In the genomic region with DNA sequence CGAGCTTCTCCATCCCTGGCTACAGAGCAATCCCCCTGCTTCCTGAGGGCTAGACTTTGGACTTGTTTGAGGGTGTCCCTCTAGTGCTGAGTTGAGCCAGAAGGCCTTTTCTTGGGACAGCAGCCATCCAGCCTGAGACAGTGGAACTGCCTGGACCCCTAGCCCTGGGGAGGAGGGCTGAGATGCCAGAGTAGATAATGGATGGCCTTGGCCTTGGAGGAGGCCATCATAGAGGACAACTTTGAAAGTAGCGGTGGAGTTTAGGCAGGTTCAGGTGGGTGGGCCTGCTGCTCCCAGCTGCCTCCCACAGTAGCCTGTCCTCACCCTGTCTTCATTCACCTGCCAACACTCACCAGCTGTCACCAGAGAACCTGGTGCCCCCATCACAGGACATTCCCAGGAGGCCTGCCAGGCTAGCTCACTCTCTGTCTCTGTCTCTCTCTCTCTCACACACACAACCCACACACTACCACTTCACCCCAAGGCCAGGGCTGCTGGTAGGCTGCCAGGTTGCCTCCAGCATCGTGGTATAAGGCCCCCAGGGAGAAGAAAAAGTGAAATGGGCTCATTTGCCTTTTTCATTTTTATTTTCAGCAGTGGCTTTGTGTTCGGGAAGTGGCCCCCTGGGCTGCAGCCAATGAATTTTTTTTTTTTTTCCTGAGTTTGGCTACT, we compare ENCODE assay signal across 11 mouse cellular contexts. TPM values are rescaled to one million over a fixed set of nuclear protein-coding genes. Genes with fewer than 3 reads are reported as not detected.
A peak's percentile ranks its signal among the peaks of the same experiment; 100 is the strongest.
DNase-seq lines count a peak whose midpoint lies in the region; ATAC-seq and TF ChIP-seq lines count a peak whose summit lies in the region.
"Had no signal": no experiment of that assay in that cellular context is flagged by ENCODE, and none has a peak within 500 bp of the region (broad histone marks: within the 10 kb centered on the region; RNA-seq: fewer than 3 reads in every experiment).

No protein-coding gene starts in this region.

- peak; percentile 34 to 46 for DNase-seq in heart, adult 18-20 months
- no peak for DNase-seq in heart, postnatal 36 days
- DNase-seq in thymus, postnatal 4 days, result peak; percentile 35
- no peak for DNase-seq in thymus, postnatal 25 days
- DNase-seq in heart, postnatal 0 days (ENCODE audit: low spot score), result no peak
- no peak for DNase-seq in testis, postnatal 10 days (ENCODE audit: low spot score)
- no peak for DNase-seq in embryo, embryonic 10.5 days (ENCODE audit: low spot score)
- DNase-seq in retina, embryonic 14.5 days (ENCODE audit: low spot score), result no peak
- DNase-seq: cerebellum, postnatal 14 days; lung, postnatal 14 days had no signal

- intact Hi-C loops in heart, postnatal 36 days (cut with DNase I), result no loop called here

- peak overlapping the region; percentile 18; the same call in 1 of the 2 replicates for H3K27ac ChIP-seq in heart, postnatal 0 days (ENCODE audit: low read depth)
- H3K27ac ChIP-seq: neural tube, embryonic 12.5 days had no signal

- H3K36me3 ChIP-seq in heart, postnatal 0 days (replicated peaks; ENCODE audit: control insufficient read depth, insufficient read depth, low read length), result peaks cover 70% of the 10 kb centered on the region

- no peak overlapping the region for H3K4me2 ChIP-seq in heart, postnatal 0 days (ENCODE audit: low read depth, low read length)
- H3K4me2 ChIP-seq: neural tube, embryonic 12.5 days had no signal

- H3K9ac ChIP-seq in heart, postnatal 0 days (replicated peaks; ENCODE audit: low read depth, low read length), result no peak overlapping the region
- H3K9ac ChIP-seq: neural tube, embryonic 12.5 days had no signal

- peaks cover 71% of the 10 kb centered on the region for H3K4me1 ChIP-seq in heart, postnatal 0 days (ENCODE audit: control insufficient read depth, insufficient read depth)

- 40% methylated on average over 4 of the region's 4 CpGs for WGBS in heart, postnatal 0 days

- peak; percentile 19; the same call in 1 of the 2 replicates for ATAC-seq in heart, postnatal 0 days (ENCODE audit: insufficient read depth, low read depth)

- no peaks in the 10 kb centered on the region for H3K9me3 ChIP-seq in heart, postnatal 0 days (replicated peaks; ENCODE audit: control insufficient read depth, low read length)
- H3K9me3 ChIP-seq: neural tube, embryonic 12.5 days had no signal

- H3K27me3 ChIP-seq in heart, postnatal 0 days (ENCODE audit: control insufficient read depth, insufficient read depth, low read length), result no peaks in the 10 kb centered on the region
- H3K27me3 ChIP-seq: neural tube, embryonic 12.5 days had no signal

- no peak for TF ChIP-seq EP300 in heart, postnatal 0 days (IDR thresholded peaks at IDR 0.05; ENCODE audit: low read depth)

- TF ChIP-seq CTCF in heart, postnatal 0 days (IDR thresholded peaks at IDR 0.05; ENCODE audit: low read depth), result no peak

- no peak overlapping the region for H3K4me3 ChIP-seq in heart, postnatal 0 days (ENCODE audit: low read depth, low read length)
- H3K4me3 ChIP-seq: neural tube, embryonic 12.5 days had no signal

RNA-seq across cellular contexts. Expression of a gene that starts 7.7 kb away (rescaled TPM):
- total RNA-seq in heart, adult 18-20 months (2021), result 100 to 1,000 TPM; 171 to 173 TPM
- 100 to 1,000 TPM; 159 to 209 TPM for total RNA-seq in heart, postnatal 36 days (2021)
- total RNA-seq in heart, postnatal 0 days (2014; rRNA removed; ENCODE audit: low replicate concordance), result 85.0 and 119 TPM in 2 replicates
- polyA plus RNA-seq in heart, postnatal 0 days (2015; fragmentation: Nextera tagmentation; extraction: Ambion mirVana), result 122 and 135 TPM in 2 replicates

RNA-seq across cellular contexts. Expression of a gene that starts 28.0 kb away (rescaled TPM):
- total RNA-seq in heart, adult 18-20 months (2021), result 10 to 100 TPM; 21.5 to 21.8 TPM
- 10 to 100 TPM; 24.0 to 24.7 TPM for total RNA-seq in heart, postnatal 36 days (2021)
- 80.2 and 83.4 TPM in 2 replicates for total RNA-seq in heart, postnatal 0 days (2014; rRNA removed; ENCODE audit: low replicate concordance)
- 70.5 and 76.7 TPM in 2 replicates for polyA plus RNA-seq in heart, postnatal 0 days (2015; fragmentation: Nextera tagmentation; extraction: Ambion mirVana)

RNA-seq across cellular contexts. Expression of a gene that starts 50.5 kb away (rescaled TPM):
- total RNA-seq in heart, adult 18-20 months (2021), result not detected
- not detected for total RNA-seq in heart, postnatal 36 days (2021)
- total RNA-seq in heart, postnatal 0 days (2014; rRNA removed; ENCODE audit: low replicate concordance), result 19.1 TPM in 1 of 2 replicates, not detected in the other
- 0.18 TPM in 1 of 2 replicates, not detected in the other for polyA plus RNA-seq in heart, postnatal 0 days (2015; fragmentation: Nextera tagmentation; extraction: Ambion mirVana)

Comparison
In these comparisons a context has a peak if more than half of its experiments do, and no peak if none do; other contexts are left out.
1. DNase-seq: peak in heart, adult 18-20 months (2 of 2) and thymus, postnatal 4 days (single experiment); none in heart, postnatal 36 days (0 of 2), thymus, postnatal 25 days (single experiment), heart, postnatal 0 days (single experiment), testis, postnatal 10 days (single experiment), embryo, embryonic 10.5 days (single experiment) and retina, embryonic 14.5 days (single experiment).